Comparison of ENCODE assay signal across 10 mouse cellular contexts in the genomic region with DNA sequence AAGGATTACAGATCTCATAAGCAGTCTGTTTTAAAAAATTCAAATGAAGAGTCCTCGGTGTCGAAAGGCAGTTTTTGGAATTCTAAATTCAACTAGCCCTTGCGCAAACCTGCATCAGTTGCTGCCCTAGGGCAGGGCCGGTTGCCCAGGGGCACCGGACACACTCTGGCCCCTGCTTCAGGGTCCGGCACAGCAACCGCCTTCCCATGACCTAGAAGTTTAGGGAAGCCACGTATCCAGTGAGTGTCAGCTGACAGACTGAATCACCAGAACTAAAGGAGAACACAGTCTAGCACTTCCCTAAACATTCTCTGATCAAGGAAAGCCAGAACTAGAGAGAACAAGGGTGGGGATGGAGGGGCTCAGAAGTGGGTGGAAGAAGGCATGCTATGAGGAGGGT. TPM values are rescaled to one million over a fixed set of nuclear protein-coding genes. Genes with fewer than 3 reads are reported as not detected.
A peak's percentile ranks its signal among the peaks of the same experiment; 100 is the strongest.
DNase-seq lines count a peak whose midpoint lies in the region; ATAC-seq and TF ChIP-seq lines count a peak whose summit lies in the region.
"Had no signal": no experiment of that assay in that cellular context is flagged by ENCODE, and none has a peak within 500 bp of the region (broad histone marks: within the 10 kb centered on the region; RNA-seq: fewer than 3 reads in every experiment).

No protein-coding gene starts in this region.

- WGBS in forebrain, embryonic 16.5 days, result 5% methylated on average over 8 of the region's 8 CpGs
- 9% methylated on average over 8 of the region's 8 CpGs for WGBS in intestine, embryonic 14.5 days
- WGBS in small intestine, adult 2 months, result 14% methylated on average over 8 of the region's 8 CpGs

- no peaks in the 10 kb centered on the region for H3K9me3 ChIP-seq in forebrain, embryonic 16.5 days (ENCODE audit: control insufficient read depth, low read length)
- H3K9me3 ChIP-seq in intestine, embryonic 14.5 days (ENCODE audit: control insufficient read depth, low read length), result no peaks in the 10 kb centered on the region

- H3K4me3 ChIP-seq in forebrain, embryonic 16.5 days (replicated peaks; ENCODE audit: low read length), result peak overlapping the region; percentile 70
- peak overlapping the region; percentile 55 for H3K4me3 ChIP-seq in intestine, embryonic 14.5 days (ENCODE audit: low read depth, low read length)
- peak overlapping the region; percentile 77 for H3K4me3 ChIP-seq in small intestine, adult 2 months (ENCODE audit: low read depth, low read length)

- H3K27me3 ChIP-seq in forebrain, embryonic 16.5 days (replicated peaks; ENCODE audit: control insufficient read depth, insufficient read depth, low read length), result no peaks in the 10 kb centered on the region
- 0 out of 2 replicates have a peak, but pooled peaks cover 3% of the 10 kb centered on the region for H3K27me3 ChIP-seq in intestine, embryonic 14.5 days (replicated peaks; ENCODE audit: control insufficient read depth, insufficient read depth, low read length)
- no peaks in the 10 kb centered on the region for H3K27me3 ChIP-seq in small intestine, adult 2 months (ENCODE audit: control insufficient read depth, insufficient read depth, low read length)

- H3K4me1 ChIP-seq in forebrain, embryonic 16.5 days (replicated peaks; ENCODE audit: control insufficient read depth, insufficient read depth, low read length), result peaks cover 8% of the 10 kb centered on the region
- H3K4me1 ChIP-seq in intestine, embryonic 14.5 days (replicated peaks; ENCODE audit: control insufficient read depth, insufficient read depth, low read length), result no peaks in the 10 kb centered on the region
- H3K4me1 ChIP-seq in small intestine, adult 2 months (ENCODE audit: control insufficient read depth, insufficient read depth, insufficient read length, low read length), result peaks cover 9% of the 10 kb centered on the region; the same call in 1 of the 2 replicates

- H3K36me3 ChIP-seq in forebrain, embryonic 16.5 days (ENCODE audit: control insufficient read depth, insufficient read depth), result no peaks in the 10 kb centered on the region
- no peaks in the 10 kb centered on the region for H3K36me3 ChIP-seq in intestine, embryonic 14.5 days (ENCODE audit: control insufficient read depth, insufficient read depth, low read length)
- no peaks in the 10 kb centered on the region for H3K36me3 ChIP-seq in small intestine, adult 2 months (ENCODE audit: control insufficient read depth, insufficient read depth, low read length)

- DNase-seq in ovary, postnatal 10 days (ENCODE audit: low spot score), result peak; percentile 8
- no peak for DNase-seq in ovary, postnatal 14 days (ENCODE audit: low spot score)
- peak; percentile 32 for DNase-seq in adrenal gland, postnatal 25 days
- DNase-seq in intestine, embryonic 14.5 days (ENCODE audit: low spot score), result no peak
- peak; percentile 21 for DNase-seq in lung, postnatal 10 days
- DNase-seq in right cerebral cortex, postnatal 10 days (ENCODE audit: low spot score in 2 of 2), result no peak

- peak; percentile 38; the same call in 1 of the 2 replicates for ATAC-seq in forebrain, embryonic 16.5 days
- ATAC-seq in intestine, embryonic 14.5 days (replicated peaks; ENCODE audit: low FRiP score, low TSS enrichment, low read depth), result no peak

- peak overlapping the region; percentile 61 for H3K9ac ChIP-seq in forebrain, embryonic 16.5 days (replicated peaks; ENCODE audit: low read depth, low read length)
- peak overlapping the region; percentile 49 for H3K9ac ChIP-seq in intestine, embryonic 14.5 days (ENCODE audit: low read length)

- no peak for TF ChIP-seq POLR2A in small intestine, adult 2 months (IDR thresholded peaks at IDR 0.05; ENCODE audit: low read depth, low read length)

- peak overlapping the region; percentile 85 for H3K4me2 ChIP-seq in forebrain, embryonic 16.5 days (ENCODE audit: low read length)
- peak overlapping the region; percentile 63 for H3K4me2 ChIP-seq in intestine, embryonic 14.5 days (ENCODE audit: low read length)

- H3K27ac ChIP-seq in forebrain, embryonic 16.5 days (ENCODE audit: low read length), result no peak overlapping the region
- H3K27ac ChIP-seq in intestine, embryonic 14.5 days (ENCODE audit: low read depth), result no peak overlapping the region
- peak overlapping the region; percentile 52 for H3K27ac ChIP-seq in small intestine, adult 2 months (ENCODE audit: insufficient read depth, low read depth, low read length)

- TF ChIP-seq CTCF in small intestine, adult 2 months (IDR thresholded peaks at IDR 0.05; ENCODE audit: extremely low read depth, insufficient read length, insufficient replicate concordance, low read depth, low read length), result no peak

RNA-seq across cellular contexts. Expression of a gene that starts 0.5 kb away (rescaled TPM):
- total RNA-seq in adrenal gland, postnatal 25 days (2021), result 14.7 and 18.7 TPM in 2 replicates
- polyA plus RNA-seq in forebrain, embryonic 16.5 days (2015; fragmentation: Nextera tagmentation; extraction: Ambion mirVana), result 0.85 and 0.94 TPM in 2 replicates
- polyA plus RNA-seq in intestine, embryonic 14.5 days (2014; fragmentation: Nextera tagmentation; extraction: Ambion mirVana), result 1.4 and 1.6 TPM in 2 replicates
- 6.4 and 37.4 TPM in 2 replicates for polyA plus RNA-seq in small intestine, adult 2 months (2012; rRNA removed)

RNA-seq across cellular contexts. Expression of a gene that starts 25.2 kb away (rescaled TPM):
- 0.67 TPM in 1 of 2 replicates, not detected in the other for total RNA-seq in adrenal gland, postnatal 25 days (2021)
- polyA plus RNA-seq in forebrain, embryonic 16.5 days (2015; fragmentation: Nextera tagmentation; extraction: Ambion mirVana), result not detected in 2 replicates
- polyA plus RNA-seq in intestine, embryonic 14.5 days (2014; fragmentation: Nextera tagmentation; extraction: Ambion mirVana), result not detected in 2 replicates
- not detected in 2 replicates for polyA plus RNA-seq in small intestine, adult 2 months (2012; rRNA removed)
- total RNA-seq: left cerebral cortex, postnatal 14 days had no signal
- polyA plus RNA-seq: brain, embryonic 14.5 days had no signal

RNA-seq across cellular contexts. Expression of a gene that starts 38.8 kb away (rescaled TPM):
- 0.81 TPM in 1 of 2 replicates, not detected in the other for total RNA-seq in adrenal gland, postnatal 25 days (2021)
- polyA plus RNA-seq in forebrain, embryonic 16.5 days (2015; fragmentation: Nextera tagmentation; extraction: Ambion mirVana), result 0.06 TPM in 1 of 2 replicates, not detected in the other
- not detected in 2 replicates for polyA plus RNA-seq in intestine, embryonic 14.5 days (2014; fragmentation: Nextera tagmentation; extraction: Ambion mirVana)
- polyA plus RNA-seq in small intestine, adult 2 months (2012; rRNA removed), result 0.01 and 0.25 TPM in 2 replicates
- total RNA-seq: left cerebral cortex, postnatal 14 days had no signal

RNA-seq across cellular contexts. Expression of a gene that starts 48.6 kb away (rescaled TPM):
- total RNA-seq in adrenal gland, postnatal 25 days (2021), result 5.9 and 8.0 TPM in 2 replicates
- polyA plus RNA-seq in forebrain, embryonic 16.5 days (2015; fragmentation: Nextera tagmentation; extraction: Ambion mirVana), result 4.5 and 5.7 TPM in 2 replicates
- 12.5 and 15.8 TPM in 2 replicates for polyA plus RNA-seq in intestine, embryonic 14.5 days (2014; fragmentation: Nextera tagmentation; extraction: Ambion mirVana)
- 1.7 and 3.1 TPM in 2 replicates for polyA plus RNA-seq in small intestine, adult 2 months (2012; rRNA removed)

Comparison
In these comparisons a context has a peak if more than half of its experiments do, and no peak if none do; other contexts are left out.
1. DNase-seq: peak in ovary, postnatal 10 days (single experiment), adrenal gland, postnatal 25 days (single experiment) and lung, postnatal 10 days (single experiment); none in ovary, postnatal 14 days (single experiment), intestine, embryonic 14.5 days (single experiment) and right cerebral cortex, postnatal 10 days (0 of 2).
2. Peak in every context shown above with its lines, with median percentiles within 50 percentile points of each other: H3K4me3 ChIP-seq.